Mouse (Mus musculus) gonadal fat pad, adult 2 months (tissue): ENCODE results near the gene Ppp4r1. TPM values are rescaled to one million over a fixed set of nuclear protein-coding genes. Genes with fewer than 3 reads are reported as not detected.
A peak's percentile ranks its signal among the peaks of the same experiment; 100 is the strongest.

ENCODE experiments used
- DNase-seq: peaks from one replicate; pipeline ENCODE4 v3.0.0-alpha.2; 2012; ENCODE audit warnings: low read depth
- polyA plus RNA-seq: library from polyadenylated mRNA; depleted of rRNA; stranded (reverse); fragments of >200 nt; gene quantifications from 2 replicates; pipeline ENCODE4 v1.2.3, GENCODE M21; 2012

The Ppp4r1 gene
- polyA plus RNA-seq, 1 experiment, result 41.2 TPM

- no peak for DNase-seq
These were observed 71.6 kb downstream of the Ppp4r1 start for GRCm38 (mm10) chr17:65854006-65854405.

- no peak for DNase-seq
These were observed 75.2 kb downstream of the Ppp4r1 start for GRCm38 (mm10) chr17:65857617-65858016.

- no peak for DNase-seq
These were observed 80.2 kb downstream of the Ppp4r1 start for GRCm38 (mm10) chr17:65862579-65862978.

- no peak for DNase-seq
These were observed 81.5 kb downstream of the Ppp4r1 start for GRCm38 (mm10) chr17:65863830-65864229.

GRCm38 (mm10) chr17:65864742-65865141, 82.4 kb downstream of the Ppp4r1 start:
- DNase-seq, result no peak

- no peak for DNase-seq
These were observed 82.9 kb downstream of the Ppp4r1 start for GRCm38 (mm10) chr17:65865265-65865664.

- no peak for DNase-seq
These were observed 83.8 kb downstream of the Ppp4r1 start for GRCm38 (mm10) chr17:65866201-65866600.

GRCm38 (mm10) chr17:65867996-65868395, 85.6 kb downstream of the Ppp4r1 start:
- no peak for DNase-seq

- no peak for DNase-seq
These were observed 87.3 kb downstream of the Ppp4r1 start for GRCm38 (mm10) chr17:65869720-65870119.

GRCm38 (mm10) chr17:65870146-65870545, 87.8 kb downstream of the Ppp4r1 start:
- DNase-seq, result no peak

GRCm38 (mm10) chr17:65871641-65872041, 89.3 kb downstream of the Ppp4r1 start:
- no peak for DNase-seq

GRCm38 (mm10) chr17:65872051-65872450, 89.7 kb downstream of the Ppp4r1 start:
- DNase-seq, result no peak

- no peak for DNase-seq
These were observed 90.3 kb downstream of the Ppp4r1 start for GRCm38 (mm10) chr17:65872652-65873051.

- DNase-seq, result peak; percentile 74
These were observed 90.8 kb downstream of the Ppp4r1 start for GRCm38 (mm10) chr17:65873156-65873555.

GRCm38 (mm10) chr17:65873834-65874233, 91.5 kb downstream of the Ppp4r1 start:
- DNase-seq, result no peak

- DNase-seq, result no peak
These were observed 94.7 kb downstream of the Ppp4r1 start for GRCm38 (mm10) chr17:65877026-65877425.

- no peak for DNase-seq
These were observed 101.8 kb downstream of the Ppp4r1 start for GRCm38 (mm10) chr17:65884061-65884669.

GRCm38 (mm10) chr17:65884691-65885397, 102.5 kb downstream of the Ppp4r1 start:
- peak; percentile 92 for DNase-seq

- no peak for DNase-seq
These were observed 103.0 kb downstream of the Ppp4r1 start for GRCm38 (mm10) chr17:65885398-65885696.

- no peak for DNase-seq
These were observed 103.5 kb downstream of the Ppp4r1 start, which contains the start of gene Ralbp1 for GRCm38 (mm10) chr17:65885697-65886529. TSS of gene Ralbp1 (minus strand) at chr17:65885798.

GRCm38 (mm10) chr17:65886571-65886970, 104.2 kb downstream of the Ppp4r1 start:
- DNase-seq, result no peak

- no peak for DNase-seq
These were observed 107.1 kb downstream of the Ppp4r1 start for GRCm38 (mm10) chr17:65889476-65889875.
